Mouse (Mus musculus): ENCODE measurements around the gene Lrrc58. TPM values are rescaled to one million over a fixed set of nuclear protein-coding genes. Genes with fewer than 3 reads are reported as not detected.
A peak's percentile ranks its signal among the peaks of the same experiment; 100 is the strongest.

The Lrrc58 gene
- 10 to 100 TPM; 89.6 to 90.1 TPM for total RNA-seq (2021)

GRCm38 (mm10) chr16:37867791-37868505, at the start of gene Lrrc58:
Gene Lrrc58, plus strand, starts transcription at chr16:37868389.
- DNase-seq, result peak; percentile 86

- peak; percentile 33 for DNase-seq
Measured at GRCm38 (mm10) chr16:37823949-37824348, 44.2 kb upstream of the Lrrc58 start.

GRCm38 (mm10) chr16:37824778-37825505, 43.2 kb upstream of the Lrrc58 start:
- DNase-seq, result no peak

GRCm38 (mm10) chr16:37826286-37826685, 41.9 kb upstream of the Lrrc58 start:
- DNase-seq, result no peak

- DNase-seq, result no peak
Measured at GRCm38 (mm10) chr16:37831041-37831440, 37.1 kb upstream of the Lrrc58 start.

- no peak for DNase-seq
Measured at GRCm38 (mm10) chr16:37837571-37837970, 30.6 kb upstream of the Lrrc58 start.

- DNase-seq, result no peak
Measured at GRCm38 (mm10) chr16:37842439-37842838, 25.8 kb upstream of the Lrrc58 start.

- no peak for DNase-seq
Measured at GRCm38 (mm10) chr16:37843740-37844139, 24.4 kb upstream of the Lrrc58 start.

GRCm38 (mm10) chr16:37845202-37845925, 22.8 kb upstream of the Lrrc58 start:
- DNase-seq, result no peak

GRCm38 (mm10) chr16:37847081-37847480, 21.1 kb upstream of the Lrrc58 start:
- no peak for DNase-seq

- peak; percentile 58 for DNase-seq
Measured at GRCm38 (mm10) chr16:37851366-37851765, 16.8 kb upstream of the Lrrc58 start.

GRCm38 (mm10) chr16:37853279-37853678, 14.9 kb upstream of the Lrrc58 start:
- peak; percentile 29 for DNase-seq

GRCm38 (mm10) chr16:37854054-37854453, 14.1 kb upstream of the Lrrc58 start:
- no peak for DNase-seq

- DNase-seq, result no peak
Measured at GRCm38 (mm10) chr16:37854593-37854992, 13.6 kb upstream of the Lrrc58 start.

- no peak for DNase-seq
Measured at GRCm38 (mm10) chr16:37855583-37855982, 12.6 kb upstream of the Lrrc58 start.

- no peak for DNase-seq
Measured at GRCm38 (mm10) chr16:37856327-37856726, 11.9 kb upstream of the Lrrc58 start.

- DNase-seq, result no peak
Measured at GRCm38 (mm10) chr16:37857495-37857894, 10.7 kb upstream of the Lrrc58 start.

- DNase-seq, result no peak
Measured at GRCm38 (mm10) chr16:37860213-37860612, 8.0 kb upstream of the Lrrc58 start.

- DNase-seq, result no peak
Measured at GRCm38 (mm10) chr16:37861029-37861428, 7.2 kb upstream of the Lrrc58 start, which contains the start of gene Gm36028. Gene Gm36028, minus strand, starts transcription at chr16:37861146.

GRCm38 (mm10) chr16:37863876-37864275, 4.3 kb upstream of the Lrrc58 start:
- no peak for DNase-seq

- DNase-seq, result no peak
Measured at GRCm38 (mm10) chr16:37865841-37866240, 2.3 kb upstream of the Lrrc58 start.

- peak; percentile 67 for DNase-seq
Measured at GRCm38 (mm10) chr16:37868506-37869469, 599 bp downstream of the Lrrc58 start.
